Mouse (Mus musculus) urinary bladder, postnatal 25 days (tissue): ENCODE results near the gene Gm21497.
"Not testable (repeated sequence)": the region's sequence is repeated elsewhere in the genome, so short reads cannot be mapped to it uniquely, and the experiment has no call there.

Source experiments
- DNase-seq: peaks from one replicate; pipeline ENCODE4 v3.0.0; 2022; ENCODE audit warnings: low spot score

The Gm21497 gene

DNA sequence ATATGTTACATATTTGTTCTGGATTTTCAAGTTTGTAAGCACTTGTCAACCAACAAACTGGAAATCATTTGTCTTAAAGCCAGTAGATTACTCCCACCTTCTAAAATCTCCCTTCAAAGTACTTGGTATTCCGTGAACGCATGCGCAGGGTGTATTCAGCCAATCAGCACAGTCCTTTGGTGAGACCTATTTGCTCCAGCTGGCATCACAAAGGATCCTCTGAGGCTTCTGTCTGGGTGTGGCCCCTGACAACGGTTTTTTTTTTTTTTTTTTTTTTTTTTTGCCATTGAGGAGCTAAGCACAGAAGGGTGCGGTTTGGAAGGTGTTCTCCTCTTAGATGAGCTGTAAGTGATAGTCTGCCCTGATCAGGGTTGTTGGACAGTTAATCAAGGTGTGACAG is at the start of gene Gm21497:
Gm21497 (plus strand) TSS at position 301 of the 400 bp plus-strand sequence.
- not testable (repeated sequence) for DNase-seq
